Mouse (Mus musculus) liver, embryonic 14.5 days (tissue): ENCODE measurements around the gene Marc2. TPM values are rescaled to one million over a fixed set of nuclear protein-coding genes. Genes with fewer than 3 reads are reported as not detected.

ENCODE experiments used
- ATAC-seq: fragments of 200-750 bp; cut with Nextera tagmentation; 2 replicates; pipeline ENCODE4 v1.8.0; 2017; ENCODE audit warnings: moderate number of reproducible peaks, mild to moderate bottlenecking, moderate library complexity; ENCODE audit not compliant: insufficient read depth
- DNase-seq, 3 experiments: peaks; one replicate each; pipeline ENCODE4 v3.0.0-alpha.2; 2012 to 2013; ENCODE audit warnings: low read depth in 3 of 3, low spot score in 3 of 3
- H3K27ac ChIP-seq: fragments of 300-500 bp; sonication (generic); 2 replicates; pipeline ENCODE4 v1.5.1; 2014; ENCODE audit warnings: moderate library complexity, mild to moderate bottlenecking, control low read depth, inconsistent platforms
- H3K27me3 ChIP-seq: fragments of 300-500 bp; sonication (generic); 2 replicates; pipeline ENCODE4 v1.6.1; 2014; ENCODE audit warnings: mild to moderate bottlenecking, low read length, moderate library complexity; ENCODE audit not compliant: control insufficient read depth, insufficient read depth
- H3K36me3 ChIP-seq: fragments of 300-500 bp; sonication (generic); replicated peaks from 2 replicates; pipeline ENCODE4 v1.6.1; 2014; ENCODE audit warnings: low read depth; ENCODE audit not compliant: control insufficient read depth, insufficient read depth
- H3K4me1 ChIP-seq, 2 experiments: fragments of 200-500 bp in 1 of 2; fragments of 300-500 bp in 1 of 2; sonication (generic) in 1 of 2; replicated peaks; 2 replicates each; pipeline ENCODE4 v1.6.1; 2012 to 2014; ENCODE audit warnings: antibody characterized with exemption in 1 of 2, inconsistent platforms in 1 of 2, low read length in 1 of 2; ENCODE audit not compliant: control insufficient read depth in 2 of 2, insufficient read depth in 2 of 2
- H3K4me2 ChIP-seq: fragments of 300-500 bp; sonication (generic); 2 replicates; pipeline ENCODE4 v1.6.1; 2014; ENCODE audit warnings: low read depth, mild to moderate bottlenecking, control low read depth, moderate library complexity
- H3K4me3 ChIP-seq, 2 experiments: fragments of 200-500 bp in 1 of 2; fragments of 300-500 bp in 1 of 2; sonication (generic) in 1 of 2; 2 replicates each; pipeline ENCODE4 v1.5.1; 2012 to 2014; ENCODE audit warnings: low read depth in 2 of 2, low read length in 2 of 2, mild to moderate bottlenecking in 2 of 2, control low read depth in 1 of 2, inconsistent platforms in 1 of 2, moderate library complexity in 1 of 2; ENCODE audit not compliant: insufficient read depth in 1 of 2
- H3K9ac ChIP-seq: fragments of 300-500 bp; sonication (generic); replicated peaks from 2 replicates; pipeline ENCODE4 v1.6.1; 2014; ENCODE audit warnings: mild to moderate bottlenecking, control low read depth, moderate library complexity
- H3K9me3 ChIP-seq: fragments of 300-500 bp; sonication (generic); 2 replicates; pipeline ENCODE4 v1.6.1; 2016; ENCODE audit warnings: low read length, mixed read lengths; ENCODE audit not compliant: control insufficient read depth
- CTCF ChIP-seq: IDR thresholded peaks from 2 replicates; pipeline ENCODE4 v1.5.1; 2016; ENCODE audit warnings: antibody characterized with exemption, low read depth, control low read depth
- EP300 ChIP-seq: IDR thresholded peaks from 2 replicates; pipeline ENCODE4 v1.6.1; 2016; ENCODE audit warnings: antibody characterized with exemption, low read depth
- WGBS: fragments of 180-500 bp; shearing (Covaris S2); extraction: QIAGEN DNeasy Blood & Tissue Kit; methylation state at CpG from one replicate; pipeline ENCODE4 v1.1.7; 2014; ENCODE audit not compliant: insufficient replicate concordance; 5-methylcytosine and 5-hydroxymethylcytosine counted together
- polyA plus RNA-seq, 2 experiments: library from polyadenylated mRNA; depleted of rRNA in 1 of 2; stranded (reverse) in 1 of 2; unstranded in 1 of 2; fragments of >200 nt; fragmentation: Nextera tagmentation in 1 of 2; extraction: Ambion mirVana in 1 of 2; gene quantifications; 2 replicates each; pipeline versions ENCODE4 v1.2.1 to v1.2.3; 2012 to 2014

Gene Marc2
- polyA plus RNA-seq, 2 experiments: 58.6 to 227 TPM

DNA sequence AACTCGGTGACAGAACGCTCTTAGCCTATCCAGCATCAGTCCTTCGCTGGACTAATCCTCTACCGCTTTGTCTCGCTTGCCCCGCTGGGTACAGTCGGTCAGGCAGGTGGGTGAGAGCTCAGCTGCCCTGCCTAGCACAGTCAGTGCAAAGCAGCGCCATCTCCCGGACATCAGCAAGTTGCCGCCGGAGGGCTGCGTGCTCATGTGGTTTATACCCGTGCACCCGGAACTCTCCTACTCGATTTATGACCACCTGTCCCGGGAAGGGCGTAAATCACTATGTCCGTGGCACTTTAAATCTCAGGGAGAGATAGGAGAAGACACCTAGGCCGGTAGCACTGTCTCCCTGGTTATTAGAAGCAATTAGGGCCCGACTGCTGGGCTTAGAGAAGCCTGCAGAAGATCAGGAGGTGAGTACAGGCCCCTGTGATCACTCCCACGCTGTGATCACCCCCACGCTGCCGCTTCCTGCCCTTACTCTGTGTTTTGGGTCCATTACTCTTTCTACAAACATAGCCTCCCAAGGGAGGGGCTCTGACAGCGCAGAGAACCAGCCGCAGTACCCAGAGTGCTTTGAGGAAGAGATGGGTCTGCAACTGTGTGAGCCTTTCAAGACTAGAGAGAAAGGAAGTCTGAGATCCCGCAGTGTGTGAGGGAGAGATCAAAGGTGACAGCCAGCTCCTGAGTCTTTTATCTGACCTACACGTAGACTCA lies 52.9 kb downstream of the Marc2 start:
- DNase-seq (peak in 1 of 3 experiments; percentile 31), ATAC-seq (peak; percentile 56; the same call in 1 of the 2 replicates)
- Histone ChIP-seq H3K36me3 (no peaks in the 10 kb centered on the region), H3K9ac (no peak overlapping the region), H3K9me3 (no peaks in the 10 kb centered on the region), H3K27ac (no peak overlapping the region), H3K4me3 (no peak overlapping the region), H3K4me1 (no peaks in the 10 kb centered on the region), H3K27me3 (no peaks in the 10 kb centered on the region), H3K4me2 (peak overlapping the region; percentile 19)
- peak; percentile 75 for TF ChIP-seq CTCF
- TF ChIP-seq EP300: no peak
- WGBS: 17% methylated on average over 27 of the region's 27 CpGs

DNA sequence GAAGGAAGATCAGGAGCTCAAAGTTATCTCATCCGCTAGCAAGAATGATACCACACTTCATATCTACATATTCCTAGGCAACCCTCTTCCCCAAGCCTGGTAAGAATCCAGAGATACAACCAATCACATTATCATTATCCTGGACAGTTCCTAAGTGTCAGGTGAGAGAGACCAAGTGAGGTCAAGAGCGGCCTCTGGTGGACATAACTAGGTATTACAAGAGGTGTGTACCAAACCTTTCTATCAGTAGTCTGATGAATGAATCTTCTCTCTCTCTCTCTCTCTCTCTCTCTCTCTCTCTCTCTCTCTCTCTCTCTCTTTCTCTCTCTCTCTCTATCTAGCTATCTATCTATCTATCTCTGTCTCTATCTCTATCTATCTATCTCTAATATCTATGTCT lies 55.1 kb downstream of the Marc2 start:
- no peaks in the 10 kb centered on the region for H3K9me3 ChIP-seq
- H3K4me3 ChIP-seq: no peak overlapping the region
- no peak overlapping the region for H3K9ac ChIP-seq
- TF ChIP-seq EP300: no peak
- peak; percentile 78 for TF ChIP-seq CTCF
- ATAC-seq (no peak), DNase-seq (peak in 1 of 3 experiments; percentile 54)
- peaks cover 0 to 5% of the 10 kb centered on the region in 2 experiments; a peak in 2 of 4 replicates for H3K4me1 ChIP-seq
- H3K27me3 ChIP-seq: no peaks in the 10 kb centered on the region
- no peak overlapping the region for H3K4me2 ChIP-seq
- no peaks in the 10 kb centered on the region for H3K36me3 ChIP-seq
- WGBS: 5% methylated on average over 2 of the region's 2 CpGs
- H3K27ac ChIP-seq: no peak overlapping the region

DNA sequence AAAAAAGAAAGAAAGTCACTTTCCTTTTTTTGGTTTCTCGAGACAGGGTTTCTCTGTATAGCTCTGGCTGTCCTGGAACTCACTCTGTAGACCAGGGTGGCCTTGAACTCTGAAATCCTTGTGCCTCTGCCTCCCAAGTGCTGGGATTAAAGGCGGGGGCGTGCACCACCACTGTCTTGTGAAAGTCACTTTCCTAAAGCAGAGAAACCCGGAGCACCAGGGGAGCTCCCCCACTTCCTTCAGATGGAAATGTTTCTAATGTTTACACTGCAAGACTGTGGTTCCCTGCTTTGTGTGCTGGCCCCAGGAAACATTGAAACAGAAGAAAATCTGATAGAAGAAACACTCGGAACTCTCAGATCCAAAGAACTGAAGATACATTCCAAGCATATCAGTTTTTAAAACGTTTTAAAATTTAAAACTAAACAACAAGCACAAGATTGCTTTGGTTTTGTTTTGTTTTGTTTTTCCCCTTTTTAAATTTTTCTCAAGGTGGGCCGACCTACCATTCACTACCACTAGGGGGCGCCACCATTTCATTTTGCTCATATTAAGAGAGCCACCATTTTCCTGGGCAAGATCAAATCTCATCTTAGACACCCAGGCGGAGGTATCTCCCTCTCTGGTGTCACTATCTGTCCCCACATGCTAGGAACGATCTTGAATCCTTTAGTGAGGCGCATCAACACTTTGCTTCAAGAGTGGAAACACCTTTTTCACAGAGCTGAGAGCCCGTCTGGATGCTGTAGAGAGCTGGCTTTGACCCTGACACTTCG lies 59.7 kb downstream of the Marc2 start:
- no peak overlapping the region for H3K27ac ChIP-seq

GRCm38 (mm10) chr1:184783641-184784040 lies 62.6 kb downstream of the Marc2 start:
- H3K4me3 ChIP-seq: no peak overlapping the region
- no peaks in the 10 kb centered on the region for H3K27me3 ChIP-seq
- no peaks in the 10 kb centered on the region for H3K36me3 ChIP-seq
- H3K4me2 ChIP-seq: no peak overlapping the region
- H3K27ac ChIP-seq: no peak overlapping the region
- no peak for ATAC-seq
- DNase-seq: no peak
- TF ChIP-seq EP300: no peak
- TF ChIP-seq CTCF: no peak
- no peaks in the 10 kb centered on the region for H3K9me3 ChIP-seq
- peaks cover 7 to 36% of the 10 kb centered on the region in 2 experiments for H3K4me1 ChIP-seq
- 39% methylated on average over 4 of the region's 4 CpGs for WGBS
- H3K9ac ChIP-seq: no peak overlapping the region

More for the DNA sequence above, 59.7 kb downstream of the Marc2 start:
- peak in 1 of 3 experiments; percentile 33 for DNase-seq
- Histone ChIP-seq H3K4me2 (no peak overlapping the region), H3K36me3 (no peaks in the 10 kb centered on the region), H3K4me1 (peaks cover 0 to 18% of the 10 kb centered on the region in 2 experiments; a peak in 3 of 4 replicates), H3K4me3 (no peak overlapping the region), H3K9ac (no peak overlapping the region), H3K9me3 (no peaks in the 10 kb centered on the region), H3K27me3 (no peaks in the 10 kb centered on the region)
- peak; percentile 72 for TF ChIP-seq CTCF
- peak; percentile 53; the same call in 1 of the 2 replicates for TF ChIP-seq EP300
- WGBS: 41% methylated on average over 13 of the region's 13 CpGs
- peak; percentile 43; the same call in 1 of the 2 replicates for ATAC-seq

DNA sequence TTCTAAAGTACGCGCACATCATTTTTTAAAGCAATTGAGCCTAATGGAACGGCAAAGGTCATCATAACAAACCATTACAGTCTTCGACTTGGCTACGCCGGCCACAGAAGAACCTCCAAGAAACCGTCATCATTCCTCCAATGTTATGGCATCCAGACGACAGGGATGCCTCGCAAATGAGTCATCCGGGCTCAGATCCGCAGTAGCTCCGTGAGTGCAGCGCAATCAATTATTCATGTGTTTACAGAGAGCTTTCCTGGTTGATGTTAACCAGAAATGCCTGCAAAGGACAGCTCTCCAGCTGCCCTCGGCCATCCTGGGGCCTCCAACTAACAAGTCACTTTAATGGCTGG lies 64.1 kb downstream of the Marc2 start:
- no peak overlapping the region for H3K27ac ChIP-seq
- no peak overlapping the region for H3K9ac ChIP-seq
- TF ChIP-seq CTCF: no peak
- no peak for TF ChIP-seq EP300
- no peaks in the 10 kb centered on the region for H3K9me3 ChIP-seq
- DNase-seq (no peak), ATAC-seq (no peak)
- H3K4me2 ChIP-seq: no peak overlapping the region
- H3K36me3 ChIP-seq: no peaks in the 10 kb centered on the region
- H3K4me3 ChIP-seq: no peak overlapping the region
- no peaks in the 10 kb centered on the region for H3K27me3 ChIP-seq
- 64% methylated on average over 14 of the region's 14 CpGs for WGBS
- H3K4me1 ChIP-seq: peaks cover 7 to 38% of the 10 kb centered on the region in 2 experiments
